Mouse (Mus musculus) E14TG2a.4 (cell line): ENCODE results near the gene Syk.

Source experiments
- CTCF ChIP-seq: conservative IDR thresholded peaks from 2 replicates; pipeline ENCODE4 v1.5.1; 2014; ENCODE audit warnings: low read length
- NANOG ChIP-seq: IDR thresholded peaks from 2 replicates; pipeline ENCODE4 v1.6.1; 2014; ENCODE audit warnings: borderline replicate concordance, low read length, mixed read lengths

GRCm38 (mm10) chr13:52628602-52629001 lies 45.6 kb downstream of the Syk start:
- TF ChIP-seq CTCF (peak; percentile 72), NANOG (no peak)
